In genomic region chr10:16994526-16994925, GRCm38 (mm10) we compare ENCODE assay signal across 11 mouse cellular contexts.
DNase-seq lines count a peak whose midpoint lies in the region; ATAC-seq and TF ChIP-seq lines count a peak whose summit lies in the region.
"Had no signal": no experiment of that assay in that cellular context is flagged by ENCODE, and none has a peak within 500 bp of the region (broad histone marks: within the 10 kb centered on the region; RNA-seq: fewer than 3 reads in every experiment).

No protein-coding gene starts in this region.

- H3K9me3 ChIP-seq in limb, embryonic 14.5 days (ENCODE audit: control insufficient read depth, low read length): no peaks in the 10 kb centered on the region
- H3K9me3 ChIP-seq: midbrain, embryonic 12.5 days had no signal

- H3K36me3 ChIP-seq in limb, embryonic 14.5 days (ENCODE audit: control insufficient read depth, insufficient read depth, low read length): no peaks in the 10 kb centered on the region
- H3K36me3 ChIP-seq: midbrain, embryonic 12.5 days had no signal

- ATAC-seq in limb, embryonic 14.5 days (ENCODE audit: low FRiP score, low read depth): no peak

- no peak overlapping the region for H3K27ac ChIP-seq in limb, embryonic 14.5 days (replicated peaks; ENCODE audit: low read depth, low read length)
- H3K27ac ChIP-seq: midbrain, embryonic 12.5 days had no signal

- DNase-seq in gastrocnemius, adult 18-20 months (ENCODE audit: low spot score): peak; percentile 9
- DNase-seq in gastrocnemius, adult 8-10 months (ENCODE audit: low spot score in 2 of 2): no peak
- peak; percentile 48 to 66 for DNase-seq in cerebellum, adult 18-20 months
- DNase-seq in heart, postnatal 10 days: peak; percentile 45 to 64
- peak; percentile 25 for DNase-seq in limb, embryonic 14.5 days (ENCODE audit: low spot score)
- DNase-seq in testis, postnatal 10 days (ENCODE audit: low spot score): no peak
- DNase-seq in spleen, postnatal 4 days (ENCODE audit: low spot score in 2 of 2): no peak
- DNase-seq in spleen, adult 12 weeks (ENCODE audit: low spot score): no peak
- DNase-seq: B cell, adult 2 months had no signal

- 0 out of 2 replicates have a peak overlapping the region, but pooled peaks have one; percentile 19 for H3K4me2 ChIP-seq in limb, embryonic 14.5 days (replicated peaks; ENCODE audit: low read depth, low read length, severe bottlenecking)
- H3K4me2 ChIP-seq: midbrain, embryonic 12.5 days had no signal

- no peak overlapping the region for H3K4me3 ChIP-seq in limb, embryonic 14.5 days (replicated peaks; ENCODE audit: low read length)
- H3K4me3 ChIP-seq: erythroblast, embryonic 14.5 days; midbrain, embryonic 12.5 days had no signal

- H3K9ac ChIP-seq in limb, embryonic 14.5 days (ENCODE audit: low read depth, low read length, severe bottlenecking): no peak overlapping the region
- H3K9ac ChIP-seq: midbrain, embryonic 12.5 days had no signal

- intact Hi-C loops in heart, postnatal 10 days (cut with DNase I): loop anchor here (2.0 kb wide), 1 partner anchor 728 kb away; the partner anchor contains the start of gene Cited2

- TF ChIP-seq POLR2A in limb, embryonic 14.5 days (IDR thresholded peaks at IDR 0.05; ENCODE audit: borderline replicate concordance, extremely low read depth, insufficient read depth, insufficient read length): no peak

- H3K27me3 ChIP-seq in limb, embryonic 14.5 days (ENCODE audit: control insufficient read depth, insufficient read depth, low read length): no peaks in the 10 kb centered on the region
- H3K27me3 ChIP-seq: midbrain, embryonic 12.5 days had no signal

- WGBS in limb, embryonic 14.5 days: 33% methylated on average over 6 of the region's 6 CpGs

- peaks cover 13% of the 10 kb centered on the region; the same call in 1 of the 2 replicates for H3K4me1 ChIP-seq in limb, embryonic 14.5 days (ENCODE audit: control insufficient read depth, insufficient read depth, low read length)
- H3K4me1 ChIP-seq: midbrain, embryonic 12.5 days had no signal

Comparison
In these comparisons a context has a peak if more than half of its experiments do, and no peak if none do; other contexts are left out.
1. DNase-seq: peak in gastrocnemius, adult 18-20 months (single experiment), cerebellum, adult 18-20 months (2 of 2), heart, postnatal 10 days (2 of 2) and limb, embryonic 14.5 days (single experiment); none in gastrocnemius, adult 8-10 months (0 of 2), testis, postnatal 10 days (single experiment), spleen, postnatal 4 days (0 of 2) and spleen, adult 12 weeks (single experiment).